Mouse (Mus musculus) myocyte (in vitro differentiated cells): Measurements from ENCODE around the gene Egln3. TPM values are rescaled to one million over a fixed set of nuclear protein-coding genes. Genes with fewer than 3 reads are reported as not detected.
A peak's percentile ranks its signal among the peaks of the same experiment; 100 is the strongest.

Source experiments
- H3K27me3 ChIP-seq: one replicate; pipeline ENCODE4 v1.6.1; 2011; ENCODE audit not compliant: control insufficient read depth, insufficient read depth, insufficient read length
- H3K36me3 ChIP-seq: one replicate; pipeline ENCODE4 v1.6.1; 2011; ENCODE audit not compliant: control insufficient read depth, insufficient read depth
- H3K4me2 ChIP-seq: one replicate; pipeline ENCODE4 v1.6.1; 2011; ENCODE audit warnings: low read depth, control low read depth
- H3K4me3 ChIP-seq: one replicate; pipeline ENCODE4 v1.5.1; 2011; ENCODE audit warnings: mild to moderate bottlenecking, control low read depth, moderate library complexity
- H3K79me2 ChIP-seq: one replicate; pipeline ENCODE4 v1.6.1; 2011; ENCODE audit not compliant: control insufficient read depth, insufficient read depth
- H3ac ChIP-seq: one replicate; pipeline ENCODE4 v1.6.1; 2011; ENCODE audit not compliant: control insufficient read depth, insufficient read length
- CEBPB ChIP-seq: IDR thresholded peaks from 2 replicates; pipeline ENCODE4 v1.6.1; 2011; ENCODE audit warnings: mild to moderate bottlenecking, moderate library complexity; ENCODE audit not compliant: poor library complexity, insufficient read depth, severe bottlenecking
- E2F4 ChIP-seq: IDR thresholded peaks from one replicate; pipeline ENCODE4 v1.6.1; 2011; ENCODE audit warnings: mild to moderate bottlenecking, control low read depth, moderate library complexity; ENCODE audit not compliant: insufficient read depth
- MAX ChIP-seq: IDR thresholded peaks from one replicate; pipeline ENCODE4 v1.6.1; 2011; ENCODE audit warnings: low read depth, mild to moderate bottlenecking, control low read depth
- MYOD1 ChIP-seq, 3 experiments: IDR thresholded peaks; one replicate each; pipeline ENCODE4 v1.6.1; 2011; ENCODE audit warnings: control low read depth in 2 of 3, low read depth in 2 of 3, mild to moderate bottlenecking in 2 of 3, moderate library complexity in 1 of 3; ENCODE audit not compliant: insufficient read length in 2 of 3, control insufficient read depth in 1 of 3
- MYOG ChIP-seq, 3 experiments: IDR thresholded peaks; one replicate each; pipeline ENCODE4 v1.6.1; 2011; ENCODE audit warnings: control low read depth in 2 of 3, low read depth in 2 of 3, mild to moderate bottlenecking in 2 of 3; ENCODE audit not compliant: insufficient read length in 2 of 3, control insufficient read depth in 1 of 3, insufficient read depth in 1 of 3
- POLR2A ChIP-seq: IDR thresholded peaks from one replicate; pipeline ENCODE4 v1.6.1; 2011; ENCODE audit warnings: low read depth, mild to moderate bottlenecking, control low read depth, moderate library complexity; ENCODE audit not compliant: insufficient read length
- POLR2AphosphoS2 ChIP-seq: IDR thresholded peaks from one replicate; pipeline ENCODE4 v1.6.1; 2011; ENCODE audit warnings: low read depth, control low read depth; ENCODE audit not compliant: insufficient read length
- REST ChIP-seq: IDR thresholded peaks from one replicate; pipeline ENCODE4 v1.6.1; 2011; ENCODE audit warnings: mild to moderate bottlenecking, control low read depth, moderate library complexity; ENCODE audit not compliant: insufficient read depth, insufficient read length
- SRF ChIP-seq: IDR thresholded peaks from one replicate; pipeline ENCODE4 v1.6.1; 2011; ENCODE audit warnings: low read depth; ENCODE audit not compliant: control insufficient read depth, insufficient read length
- TCF12 ChIP-seq: IDR thresholded peaks from one replicate; pipeline ENCODE4 v1.6.1; 2011; ENCODE audit warnings: mild to moderate bottlenecking, control low read depth; ENCODE audit not compliant: poor library complexity, insufficient read depth, severe bottlenecking
- TCF3 ChIP-seq: IDR thresholded peaks from one replicate; pipeline ENCODE4 v1.6.1; 2011; ENCODE audit warnings: low read depth, control low read depth; ENCODE audit not compliant: insufficient read length
- USF1 ChIP-seq: IDR thresholded peaks from one replicate; pipeline ENCODE4 v1.6.1; 2011; ENCODE audit warnings: low read depth, mild to moderate bottlenecking, control low read depth, moderate library complexity
- polyA plus RNA-seq: library from polyadenylated mRNA; unstranded; fragments of >200 nt; fragmentation: generic; extraction: Trizol; gene quantifications from one replicate; pipeline ENCODE4 v1.2.1, GENCODE M21; 2012; ENCODE audit warnings: missing spikeins

Gene Egln3
- polyA plus RNA-seq, 1 experiment = 130 TPM

DNA sequence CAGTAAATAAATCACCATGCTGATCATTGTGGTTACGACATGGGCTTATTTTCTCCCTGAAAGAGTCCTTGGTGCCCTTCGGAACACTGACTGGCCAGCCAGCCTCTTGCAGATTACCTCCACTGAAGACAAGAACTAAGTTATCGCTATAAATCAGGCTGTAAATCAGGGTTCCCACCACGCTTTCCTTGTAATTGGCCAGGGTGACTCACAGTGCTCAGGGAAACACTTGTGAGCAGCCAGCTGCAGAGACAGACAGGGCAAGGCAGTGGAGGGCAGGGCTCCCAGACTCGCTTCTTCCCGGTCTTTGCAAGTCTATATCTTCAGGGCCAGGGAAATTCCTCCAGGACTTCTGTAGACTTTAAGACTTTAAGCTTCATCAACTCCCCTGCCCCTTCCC, 10.8 kb upstream of the Egln3 start:
- TF ChIP-seq POLR2A = no peak
- peak; percentile 7 for TF ChIP-seq TCF12
- TF ChIP-seq MYOD1 (IDR thresholded peaks at IDR 0.05; ENCODE audit: control insufficient read depth in 1 of 3, insufficient read length in 2 of 3, low read depth in 2 of 3) = peak in 2 of 3 experiments; percentile 72 to 73
- peak in 2 of 3 experiments; percentile 46 to 76 for TF ChIP-seq MYOG (IDR thresholded peaks at IDR 0.05; ENCODE audit: control insufficient read depth in 1 of 3, insufficient read depth in 1 of 3, insufficient read length in 2 of 3, low read depth in 2 of 3)
- TF ChIP-seq POLR2AphosphoS2 = no peak

DNA sequence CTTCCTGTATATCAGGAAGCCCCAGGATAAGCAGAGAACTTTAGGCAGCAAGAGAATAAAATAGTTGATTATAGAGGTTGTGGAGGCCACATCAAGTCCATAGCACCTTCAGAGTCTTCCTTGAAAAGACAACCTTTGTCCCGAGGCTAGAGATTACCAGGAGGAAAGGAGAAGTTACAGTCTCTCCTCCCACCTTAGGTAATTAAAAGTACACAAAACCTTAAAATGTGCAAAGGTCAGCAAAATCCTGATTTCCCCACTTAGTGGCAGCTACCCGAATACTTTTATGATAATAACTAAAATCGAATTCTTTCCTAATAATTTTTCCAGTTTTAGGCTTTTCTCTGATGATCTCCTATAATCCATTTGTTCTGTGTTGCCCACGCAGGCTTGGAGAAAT, 10.2 kb upstream of the Egln3 start:
- Histone ChIP-seq H3K36me3 (no peaks in the 10 kb centered on the region), H3K4me3 (no peak overlapping the region), H3K4me2 (peak overlapping the region; percentile 54), H3ac (no peak overlapping the region), H3K27me3 (no peaks in the 10 kb centered on the region), H3K79me2 (no peaks in the 10 kb centered on the region)
- no peak for TF ChIP-seq SRF
- TF ChIP-seq CEBPB = no peak
- TF ChIP-seq MAX = no peak
- no peak for TF ChIP-seq E2F4

More for the DNA sequence above, 10.8 kb upstream of the Egln3 start:
- Histone ChIP-seq H3K4me2 (peak overlapping the region; percentile 54), H3K27me3 (no peaks in the 10 kb centered on the region), H3ac (no peak overlapping the region), H3K4me3 (no peak overlapping the region), H3K36me3 (no peaks in the 10 kb centered on the region), H3K79me2 (no peaks in the 10 kb centered on the region)

DNA sequence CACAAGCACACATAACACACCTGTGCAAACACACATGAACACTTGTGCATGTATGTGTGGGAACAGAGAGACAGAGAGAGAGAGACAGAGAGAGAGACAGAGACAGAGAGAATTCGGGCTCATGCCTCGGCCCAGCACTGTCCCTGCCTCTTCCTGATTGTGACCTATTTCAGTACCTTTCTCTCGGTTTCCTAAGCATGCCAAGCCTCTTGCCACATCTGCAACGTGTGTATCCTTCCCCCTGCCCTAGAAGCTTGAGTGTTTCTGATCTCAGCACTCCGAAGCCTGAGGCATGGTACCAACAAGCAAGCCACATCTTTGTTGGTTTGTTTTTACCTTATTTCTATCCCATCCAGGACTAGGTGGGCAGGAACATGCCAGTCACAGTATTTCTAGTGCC, 9.6 kb upstream of the Egln3 start:
- Histone ChIP-seq H3K36me3 (no peaks in the 10 kb centered on the region), H3K27me3 (no peaks in the 10 kb centered on the region), H3K79me2 (no peaks in the 10 kb centered on the region), H3K4me3 (no peak overlapping the region), H3ac (no peak overlapping the region), H3K4me2 (no peak overlapping the region)
- no peak for TF ChIP-seq TCF3
- TF ChIP-seq MAX = no peak
- TF ChIP-seq TCF12 = no peak
- no peak for TF ChIP-seq POLR2A
- TF ChIP-seq POLR2AphosphoS2 = no peak
- no peak for TF ChIP-seq CEBPB
- no peak for TF ChIP-seq REST
- TF ChIP-seq MYOG (IDR thresholded peaks at IDR 0.05; ENCODE audit: control insufficient read depth in 1 of 3, insufficient read depth in 1 of 3, insufficient read length in 2 of 3, low read depth in 2 of 3) = no peak
- TF ChIP-seq USF1 = no peak
- TF ChIP-seq MYOD1 (IDR thresholded peaks at IDR 0.05; ENCODE audit: control insufficient read depth in 1 of 3, insufficient read length in 2 of 3, low read depth in 2 of 3) = no peak
- no peak for TF ChIP-seq E2F4
- no peak for TF ChIP-seq SRF

DNA sequence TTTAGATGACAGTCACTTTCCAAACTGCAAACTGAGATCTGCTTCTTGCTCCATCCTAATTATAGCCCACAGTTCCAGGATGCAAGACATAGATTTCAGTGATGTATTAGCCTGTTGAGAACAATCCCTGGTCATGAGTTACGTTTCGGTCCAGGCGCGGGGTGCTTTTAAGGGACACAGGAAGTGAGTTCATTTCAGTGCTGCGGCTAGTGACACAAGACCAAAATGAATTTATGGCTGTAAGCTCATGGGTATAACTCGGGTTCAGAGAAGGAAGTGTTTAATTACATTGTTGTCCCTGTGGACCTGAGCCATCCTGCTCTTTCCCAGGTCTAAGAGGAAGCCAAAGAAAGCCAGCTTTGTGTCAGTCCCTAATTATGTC, 5.5 kb upstream of the Egln3 start:
- no peaks in the 10 kb centered on the region for H3K36me3 ChIP-seq
- no peak overlapping the region for H3ac ChIP-seq
- no peaks in the 10 kb centered on the region for H3K79me2 ChIP-seq
- H3K27me3 ChIP-seq = no peaks in the 10 kb centered on the region
- no peak overlapping the region for H3K4me3 ChIP-seq
- TF ChIP-seq CEBPB (no peak), E2F4 (no peak), MAX (no peak), POLR2A (no peak), MYOD1 (IDR thresholded peaks at IDR 0.05; ENCODE audit: control insufficient read depth in 1 of 3, insufficient read length in 2 of 3, low read depth in 2 of 3) (no peak), TCF3 (no peak), REST (no peak), TCF12 (no peak), MYOG (IDR thresholded peaks at IDR 0.05; ENCODE audit: control insufficient read depth in 1 of 3, insufficient read depth in 1 of 3, insufficient read length in 2 of 3, low read depth in 2 of 3) (no peak), SRF (no peak), POLR2AphosphoS2 (no peak), USF1 (no peak)
- H3K4me2 ChIP-seq = peak overlapping the region; percentile 28

DNA sequence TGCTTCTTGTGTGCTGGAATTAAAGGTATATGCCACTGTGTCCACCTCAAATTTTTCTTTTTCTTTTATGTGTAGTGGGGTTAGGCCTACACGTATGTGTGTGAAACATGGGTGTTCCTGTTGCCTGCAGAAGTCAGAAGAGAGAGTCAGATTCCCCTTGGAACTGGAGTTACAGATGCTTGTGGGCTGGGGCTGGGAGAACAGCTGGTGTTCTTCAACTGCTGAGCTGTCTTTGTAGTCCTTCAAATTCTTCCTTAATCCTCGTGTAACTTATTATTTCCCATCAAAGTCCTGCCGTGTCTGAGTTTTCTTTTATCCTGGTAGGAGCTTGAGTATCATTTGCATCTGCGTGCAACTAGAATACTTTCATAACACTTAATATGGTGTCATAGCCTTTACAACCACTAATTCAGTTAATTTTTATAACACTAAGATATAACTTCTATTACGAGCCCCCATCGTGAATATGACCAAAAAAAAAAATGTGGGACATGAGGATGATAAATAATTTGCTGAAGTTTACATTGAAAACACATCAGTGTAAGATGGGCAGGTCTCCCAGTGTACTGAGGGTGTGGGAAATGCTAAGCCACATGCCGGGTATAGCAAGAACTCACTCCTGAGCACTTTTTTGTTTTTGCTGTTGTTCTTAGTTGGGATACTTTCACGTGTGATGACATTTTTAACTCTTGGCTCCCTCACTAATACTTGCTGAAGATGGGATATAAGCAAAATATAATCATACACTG, 4.9 kb upstream of the Egln3 start:
- Histone ChIP-seq H3K4me2 (peak overlapping the region; percentile 28), H3ac (no peak overlapping the region), H3K4me3 (no peak overlapping the region), H3K36me3 (no peaks in the 10 kb centered on the region), H3K79me2 (no peaks in the 10 kb centered on the region), H3K27me3 (no peaks in the 10 kb centered on the region)
- no peak for TF ChIP-seq TCF3
- peak in 2 of 3 experiments; percentile 45 to 46 for TF ChIP-seq MYOG (IDR thresholded peaks at IDR 0.05; ENCODE audit: control insufficient read depth in 1 of 3, insufficient read depth in 1 of 3, insufficient read length in 2 of 3, low read depth in 2 of 3)
- peak; percentile 57 for TF ChIP-seq TCF12
- peak in 2 of 3 experiments; percentile 56 to 71 for TF ChIP-seq MYOD1 (IDR thresholded peaks at IDR 0.05; ENCODE audit: control insufficient read depth in 1 of 3, insufficient read length in 2 of 3, low read depth in 2 of 3)
- TF ChIP-seq SRF = no peak
